Mouse (Mus musculus) embryo, embryonic 11.5 days (tissue): Measurements from ENCODE around the gene Gm20388.

Experiments used
- DNase-seq: peaks from one replicate; pipeline ENCODE4 v3.0.0-alpha.2; 2012; ENCODE audit warnings: low read depth, low spot score

Gm20388 gene

DNA sequence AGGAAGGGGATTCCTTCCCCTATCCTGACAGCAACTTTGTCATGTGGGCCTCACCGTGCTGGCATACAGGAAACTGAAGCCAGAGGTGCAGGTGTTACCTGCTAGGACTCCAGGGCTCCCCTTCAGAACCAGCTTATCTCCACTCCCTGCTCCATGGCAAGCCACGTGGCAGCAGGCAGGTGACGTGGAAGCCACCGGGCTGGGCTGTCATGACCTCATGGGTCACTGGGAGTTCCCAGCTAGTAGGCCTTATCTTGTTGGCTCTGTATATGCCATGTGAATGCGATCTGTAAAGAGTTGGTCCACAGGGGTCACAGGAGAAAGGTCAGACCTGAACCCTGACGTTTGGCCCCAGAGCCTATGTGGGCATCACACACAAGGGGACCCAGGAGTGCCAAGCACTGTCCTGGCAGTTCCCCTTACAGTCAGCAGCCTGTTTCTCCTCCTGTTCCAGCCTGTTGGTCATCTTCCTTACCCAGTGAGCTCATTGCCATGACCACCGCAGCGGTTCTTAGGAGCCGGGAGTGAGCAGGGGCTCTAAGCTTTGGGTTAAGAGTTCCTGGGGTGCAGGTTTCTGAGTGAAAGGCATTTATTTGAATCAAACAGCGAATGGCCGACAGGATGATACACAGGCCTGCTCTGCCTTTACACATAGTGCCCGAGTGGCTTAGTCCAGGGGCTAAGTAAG is 2419.9 kb downstream of the Gm20388 start:
- no peak for DNase-seq

- no peak for DNase-seq
These were observed 2420.5 kb downstream of the Gm20388 start for GRCm38 (mm10) chr8:122331134-122331523.

DNA sequence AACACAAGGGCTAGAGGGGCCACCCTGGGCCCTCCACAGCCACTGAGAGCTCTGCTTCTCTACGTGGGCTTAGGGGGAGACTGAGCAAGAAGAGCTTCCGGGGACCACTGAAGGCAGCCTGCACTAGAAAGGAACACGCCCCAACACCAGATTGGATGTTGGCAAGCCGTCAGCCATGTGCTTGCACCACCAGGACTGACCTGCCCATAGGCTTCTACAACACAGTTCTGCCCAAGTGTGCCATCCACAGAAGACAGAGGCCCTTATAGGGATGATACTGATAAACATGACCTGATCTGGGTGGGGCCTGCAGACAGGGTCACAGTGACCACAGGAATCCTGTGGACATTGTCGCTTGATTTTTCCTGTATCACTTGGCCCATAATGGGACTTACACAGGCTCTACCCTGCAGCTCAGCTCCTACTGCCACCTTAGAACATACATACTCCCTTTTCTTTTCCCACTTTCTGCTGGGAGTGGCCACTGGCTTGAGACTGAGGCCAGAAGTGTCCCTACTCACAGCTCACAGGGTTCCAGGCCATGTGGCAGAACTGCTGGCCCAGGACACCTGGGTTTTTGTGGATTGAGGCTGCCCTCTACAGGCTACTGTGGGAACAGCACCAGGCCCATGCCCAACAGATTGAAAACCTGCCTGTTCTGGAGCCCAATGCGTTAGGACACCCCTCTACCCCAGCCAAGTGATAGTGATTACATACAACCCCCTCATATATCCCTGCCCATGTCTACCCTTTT is 2422.3 kb downstream of the Gm20388 start:
- DNase-seq, result peak; percentile 56

DNA sequence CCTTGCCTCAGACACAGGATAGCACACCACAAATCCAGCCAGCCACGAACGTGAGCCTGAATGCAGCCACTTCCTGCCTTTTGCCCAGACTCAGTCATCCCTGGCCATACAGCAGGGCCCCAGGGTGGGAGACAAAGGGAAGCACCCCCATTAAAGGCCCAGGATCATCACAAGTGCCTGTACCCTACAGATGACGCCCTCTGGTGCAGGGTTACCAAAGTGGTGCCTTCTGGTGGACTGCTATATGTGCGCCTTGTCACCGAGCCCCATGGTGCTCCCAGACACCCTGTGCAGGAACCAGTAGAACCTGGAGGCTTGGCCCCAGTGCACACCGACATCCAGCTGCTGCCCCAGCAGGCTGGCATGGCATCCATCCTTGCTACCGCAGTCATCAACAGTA is 2422.9 kb downstream of the Gm20388 start:
- DNase-seq, result no peak

- no peak for DNase-seq
These were observed 2424.3 kb downstream of the Gm20388 start for GRCm38 (mm10) chr8:122334791-122335490.

- no peak for DNase-seq
These were observed 2425.1 kb downstream of the Gm20388 start for GRCm38 (mm10) chr8:122335638-122336250.

GRCm38 (mm10) chr8:122336251-122336910 is 2425.7 kb downstream of the Gm20388 start:
- DNase-seq, result peak; percentile 55

GRCm38 (mm10) chr8:122338852-122339251 is 2428.2 kb downstream of the Gm20388 start:
- DNase-seq, result no peak

DNA sequence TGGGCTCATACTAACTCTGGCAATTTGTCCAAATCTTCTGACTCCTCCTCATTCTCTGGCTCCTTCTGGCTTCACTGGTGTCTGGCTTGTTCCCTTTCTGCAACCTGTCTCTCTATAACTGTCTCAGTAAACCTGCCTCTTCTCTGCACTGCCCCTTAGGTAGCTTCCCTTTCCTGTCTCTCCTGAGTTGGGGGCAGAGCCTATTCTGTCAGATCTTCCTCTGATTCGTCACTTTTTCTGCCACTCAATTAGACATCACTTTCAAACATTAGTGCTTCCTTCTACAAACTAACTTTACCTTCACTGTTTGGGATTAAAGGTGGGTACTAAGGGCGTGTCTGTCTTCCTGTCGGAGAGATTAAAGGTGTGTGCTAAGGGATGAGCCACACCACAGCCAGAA is 2430.1 kb downstream of the Gm20388 start:
- DNase-seq, result no peak

GRCm38 (mm10) chr8:122341790-122342189 is 2431.1 kb downstream of the Gm20388 start:
- no peak for DNase-seq

DNA sequence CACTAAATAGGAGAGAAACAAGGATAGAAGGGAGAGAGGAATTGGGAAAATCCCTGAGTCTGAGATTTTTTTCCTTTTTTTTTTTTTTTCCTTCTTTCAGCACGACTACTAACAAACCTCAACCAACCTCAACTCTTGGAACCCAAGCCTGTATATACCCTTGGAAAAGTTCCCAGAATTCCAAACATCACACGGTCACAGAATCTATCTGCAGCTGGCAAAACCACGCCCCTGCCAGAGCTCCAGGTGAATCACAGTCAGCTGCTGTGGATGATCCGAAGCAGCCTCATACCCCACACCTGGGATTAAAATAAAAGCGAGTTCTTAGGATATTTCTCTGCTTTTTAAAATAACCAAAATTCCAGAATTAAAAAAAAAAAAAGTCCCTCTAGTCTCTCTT is 2431.7 kb downstream of the Gm20388 start:
- DNase-seq, result no peak

GRCm38 (mm10) chr8:122342806-122343209 is 2432.2 kb downstream of the Gm20388 start:
- DNase-seq, result no peak

- DNase-seq, result no peak
These were observed 2432.7 kb downstream of the Gm20388 start for GRCm38 (mm10) chr8:122343341-122343740.

- no peak for DNase-seq
These were observed 2433.1 kb downstream of the Gm20388 start for GRCm38 (mm10) chr8:122343758-122344157.

DNA sequence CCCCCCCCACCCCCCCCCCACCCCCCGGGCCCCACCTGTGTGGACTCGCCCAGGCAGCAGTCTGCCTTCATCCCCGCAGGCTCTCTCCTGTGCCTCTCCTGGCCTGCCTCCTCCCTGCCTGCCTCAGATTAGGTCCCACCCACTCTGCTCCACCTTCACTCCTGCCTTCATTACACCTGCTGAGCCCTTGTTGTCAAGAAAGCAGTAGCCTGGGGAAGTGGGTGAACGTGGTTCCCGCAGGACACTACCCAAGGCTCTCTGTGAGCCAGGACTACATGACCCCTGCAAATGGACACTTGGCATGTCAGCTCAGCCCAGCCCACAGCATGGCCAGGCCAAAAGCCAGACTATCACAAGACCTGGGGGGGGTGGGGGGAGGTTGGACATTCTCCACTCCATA is 2433.6 kb downstream of the Gm20388 start:
- DNase-seq, result no peak

DNA sequence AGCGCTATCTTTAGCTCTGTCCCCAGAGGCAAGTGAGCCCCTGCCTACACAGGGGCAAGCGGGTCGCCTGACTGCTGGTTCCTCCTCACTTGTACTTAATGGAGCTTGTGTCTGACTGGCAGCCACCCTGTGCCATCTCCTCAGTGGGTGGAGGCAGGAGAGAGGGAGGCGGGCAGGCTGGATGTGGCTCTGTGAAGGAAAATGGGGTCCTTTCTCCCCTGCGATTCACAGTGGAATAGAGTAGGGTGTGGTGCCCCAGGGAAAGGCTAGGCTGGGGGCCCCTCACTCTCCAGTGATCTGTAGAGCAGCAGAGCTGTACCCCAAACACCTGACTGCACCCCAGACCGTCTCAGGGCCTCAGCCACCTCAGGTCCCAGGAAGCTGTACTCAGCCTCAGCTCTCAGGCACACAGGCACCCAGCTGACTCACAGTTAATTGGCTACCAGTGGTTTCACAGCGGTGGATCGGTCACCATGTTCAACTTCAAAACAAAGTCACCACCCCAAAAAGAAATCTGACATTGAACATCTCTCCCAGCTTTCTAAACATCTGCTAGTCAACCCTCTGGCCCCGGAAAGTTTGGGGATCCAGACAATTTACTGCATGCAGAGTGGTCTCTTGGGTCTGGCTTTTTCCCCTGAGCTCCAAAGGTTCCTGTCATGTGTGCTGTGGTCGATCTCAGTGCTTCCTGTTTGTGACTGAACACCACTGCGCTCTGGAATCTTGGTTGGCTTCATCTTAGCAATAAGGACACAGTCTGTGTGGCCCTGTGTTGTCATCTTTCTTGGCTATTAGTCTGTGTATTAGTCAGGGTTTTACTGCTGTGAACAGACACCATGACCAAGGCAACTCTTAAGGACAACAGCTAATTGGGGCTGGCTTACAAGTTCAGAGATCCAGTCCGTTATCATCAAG is 2434.8 kb downstream of the Gm20388 start:
- DNase-seq, result no peak

DNA sequence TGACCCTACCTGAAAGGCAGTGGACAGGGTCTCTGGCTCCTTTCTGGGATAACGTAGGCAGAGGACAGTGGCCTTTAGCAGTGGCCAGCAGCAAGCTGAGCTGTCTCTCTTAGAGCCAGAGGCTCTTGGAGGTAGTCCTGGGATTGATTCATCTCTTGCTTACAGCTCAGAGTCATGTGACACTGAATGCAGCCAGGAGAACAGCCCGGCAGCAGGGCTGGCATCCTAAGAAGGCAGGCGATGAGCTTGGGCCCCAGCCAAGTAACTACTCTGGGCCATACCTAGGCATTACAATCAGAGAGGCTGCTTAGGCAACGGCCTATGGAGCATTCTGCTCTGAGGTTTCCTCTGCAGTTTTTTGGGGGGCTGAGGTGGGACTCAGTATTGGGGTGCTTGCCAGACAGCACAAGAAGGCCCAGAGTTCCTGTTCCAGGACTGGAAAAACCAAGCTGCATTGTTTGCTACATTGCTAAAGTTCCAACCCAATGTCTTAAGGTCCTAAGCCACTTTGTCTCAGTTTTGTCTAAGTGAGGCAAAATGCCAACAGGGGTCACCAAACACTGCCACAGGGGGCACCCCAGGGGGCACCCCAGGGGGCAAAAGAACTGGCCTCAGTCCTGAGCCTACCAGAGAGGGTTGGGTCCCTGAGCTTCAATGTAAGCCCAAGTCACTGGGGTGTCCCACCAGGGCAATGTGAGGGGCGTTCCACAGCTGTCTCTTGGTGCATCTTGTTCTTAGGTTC is 2437.3 kb downstream of the Gm20388 start:
- no peak for DNase-seq

- no peak for DNase-seq
These were observed 2439.0 kb downstream of the Gm20388 start for GRCm38 (mm10) chr8:122349357-122350297.
